Mouse (Mus musculus): ENCODE results near the gene Myo7a. TPM values are rescaled to one million over a fixed set of nuclear protein-coding genes. Genes with fewer than 3 reads are reported as not detected.

Myo7a gene
- 100 to 1,000 TPM; 117 to 127 TPM for total RNA-seq (2021)
- long read RNA-seq, experiment 1, full-length matches to known transcripts: 6 of 34 reads
- long read RNA-seq, experiment 1, partial matches to known transcripts: 21 of 34 reads
- long read RNA-seq, experiment 1, other reads (novel, unspliced or antisense): 7 of 34 reads
- long read RNA-seq, experiment 2, full-length matches to known transcripts: 2 of 45 reads
- long read RNA-seq, experiment 2, partial matches to known transcripts: 36 of 45 reads
- long read RNA-seq, experiment 2, other reads (novel, unspliced or antisense): 7 of 45 reads

DNA sequence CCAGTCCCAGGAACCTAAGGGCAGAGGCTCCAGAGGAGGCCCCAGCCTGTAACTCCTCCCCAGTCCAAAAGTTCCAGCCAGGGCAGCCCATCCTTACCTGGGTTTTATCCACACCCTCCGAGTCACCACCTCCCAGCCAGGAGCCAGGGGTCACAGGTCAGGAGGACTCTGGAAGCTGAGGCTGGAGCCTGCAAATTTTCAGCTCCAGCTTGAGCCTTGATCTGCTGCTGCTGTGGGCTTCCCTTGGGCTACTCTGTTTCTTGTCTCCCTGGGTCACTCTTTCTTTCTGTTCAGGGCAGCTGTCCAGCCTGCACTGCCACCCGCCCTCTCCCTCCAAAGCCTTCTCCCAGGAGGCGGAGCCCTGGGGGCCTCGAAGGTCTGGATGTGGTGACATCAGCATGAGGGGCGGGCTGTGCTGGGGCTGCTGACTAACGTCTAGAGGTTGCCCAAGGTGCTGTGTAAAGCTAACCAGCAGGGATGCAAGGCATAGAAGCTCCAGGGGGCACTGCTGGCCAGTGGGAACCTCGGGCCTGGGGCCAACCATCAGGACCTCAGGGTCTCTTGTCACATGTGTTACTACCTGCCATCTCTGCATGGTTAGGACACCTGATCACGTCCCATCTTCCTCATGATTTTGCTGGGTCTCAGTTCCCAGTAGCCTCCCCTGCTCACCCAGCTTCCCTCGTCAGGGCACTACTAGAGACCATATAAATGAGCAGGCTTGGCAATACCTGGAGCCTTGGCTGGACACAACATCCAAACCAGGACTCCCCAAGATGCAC is at the start of gene Myo7a:
Myo7a (minus strand) TSS at position 346 of the 782 bp plus-strand sequence.
- DNase-seq (ENCODE audit: low spot score in 2 of 2): peak; percentile 78

GRCm38 (mm10) chr7:98164999-98165528 is 45.7 kb upstream of the Myo7a start:
- no peak for DNase-seq (ENCODE audit: low spot score in 2 of 2)

GRCm38 (mm10) chr7:98164382-98164998 is 45.2 kb upstream of the Myo7a start:
- DNase-seq (ENCODE audit: low spot score in 2 of 2): peak in 1 of 2 experiments; percentile 13

DNA sequence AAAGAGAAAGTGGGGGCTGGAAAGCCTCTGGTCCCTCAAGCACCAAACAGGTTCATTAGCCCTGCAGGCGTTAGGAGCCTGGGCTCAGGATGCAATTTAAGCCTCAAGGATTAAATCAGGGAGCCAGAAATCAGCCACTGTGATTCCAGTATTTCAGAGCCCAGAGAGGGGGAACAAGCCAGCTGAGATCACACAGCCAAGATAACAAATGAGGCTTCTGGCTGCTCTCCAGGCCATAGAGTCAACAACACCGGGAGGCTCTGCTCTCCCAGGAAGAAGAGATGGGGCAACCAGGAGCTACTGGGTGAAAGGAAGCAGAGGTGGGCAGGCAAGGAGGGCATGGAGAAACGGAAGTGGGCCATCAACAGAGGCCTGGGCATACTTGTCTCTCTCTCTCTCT is 44.4 kb upstream of the Myo7a start:
- peak in 1 of 2 experiments; percentile 18 for DNase-seq (ENCODE audit: low spot score in 2 of 2)

- DNase-seq (ENCODE audit: low spot score in 2 of 2): no peak
Measured at GRCm38 (mm10) chr7:98162239-98162638, 42.9 kb upstream of the Myo7a start.

DNA sequence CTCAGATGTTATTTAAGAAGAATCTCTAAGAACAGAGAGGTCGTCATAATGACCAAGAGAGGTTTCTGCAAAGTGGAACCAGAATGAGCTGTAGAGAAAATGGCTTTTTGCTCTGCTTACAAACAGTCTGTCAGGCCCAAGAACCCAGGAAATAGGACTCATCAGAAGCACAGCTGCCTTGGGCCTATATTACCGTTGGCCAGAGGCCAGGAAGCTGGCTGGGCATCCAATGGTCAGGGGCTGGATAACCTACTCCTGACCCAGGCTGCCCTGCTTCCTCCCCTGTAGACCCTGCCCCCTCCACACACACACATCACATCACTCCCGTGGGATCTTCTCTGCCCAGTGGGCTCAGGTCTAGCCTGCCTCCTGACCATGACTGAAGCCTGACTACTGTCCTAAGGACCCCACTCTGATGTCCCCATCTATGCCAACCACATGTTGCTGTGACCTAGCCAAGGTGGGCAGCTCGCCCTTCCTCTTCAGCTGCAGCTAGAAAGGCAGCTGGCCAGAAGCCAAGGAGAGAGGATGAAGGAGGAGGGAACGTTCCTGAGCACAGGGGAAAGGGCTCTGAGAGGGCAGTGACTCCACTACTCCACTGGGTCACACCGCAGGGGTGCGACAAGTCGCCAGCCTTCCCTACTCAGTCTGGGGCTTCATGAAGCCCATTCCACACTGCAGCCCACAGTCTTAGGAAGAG is 40.9 kb upstream of the Myo7a start:
- DNase-seq (ENCODE audit: low spot score in 2 of 2): no peak

- DNase-seq (ENCODE audit: low spot score in 2 of 2): no peak
Measured at GRCm38 (mm10) chr7:98158481-98158880, 39.2 kb upstream of the Myo7a start.

GRCm38 (mm10) chr7:98157636-98158332 is 38.5 kb upstream of the Myo7a start:
- no peak for DNase-seq (ENCODE audit: low spot score in 2 of 2)

GRCm38 (mm10) chr7:98156280-98156665 is 36.9 kb upstream of the Myo7a start:
- DNase-seq (ENCODE audit: low spot score in 2 of 2): no peak

DNA sequence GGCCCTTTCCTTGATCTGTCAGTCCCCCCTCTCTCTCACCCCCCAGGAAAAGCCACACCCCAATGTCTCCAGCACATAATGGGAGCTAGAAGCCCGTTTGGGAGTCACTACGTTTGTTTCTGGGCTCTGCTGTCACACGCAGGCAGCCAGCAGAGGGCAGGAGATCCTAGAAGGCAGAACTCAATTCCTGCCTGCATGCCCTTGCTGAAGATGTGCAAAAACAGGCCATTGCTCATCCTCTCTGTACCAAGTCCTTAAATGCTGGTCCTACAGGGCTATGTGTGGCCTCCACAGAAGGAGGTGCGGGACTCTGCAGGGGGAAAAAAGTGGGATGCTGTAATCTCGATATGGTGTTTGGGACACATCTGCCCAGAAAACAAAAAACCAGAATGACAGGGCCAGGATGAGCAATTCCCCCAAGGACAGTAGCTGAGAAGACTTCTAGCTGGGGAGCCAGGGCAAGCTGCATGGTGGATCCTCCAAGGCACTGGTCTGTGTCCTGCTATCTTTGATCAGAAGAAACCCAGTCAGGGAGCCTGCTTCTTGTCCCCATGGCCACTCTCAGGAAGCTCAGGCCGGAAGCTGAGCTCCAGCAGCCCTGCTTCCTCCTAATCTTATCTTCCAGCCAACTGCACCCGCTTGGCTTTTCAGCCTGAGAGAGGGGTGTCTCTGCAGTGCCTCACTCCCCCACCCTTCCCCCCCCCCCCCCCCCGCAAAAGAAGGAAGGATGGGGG is 36.4 kb upstream of the Myo7a start:
- DNase-seq (ENCODE audit: low spot score in 2 of 2): peak; percentile 57 to 67

DNA sequence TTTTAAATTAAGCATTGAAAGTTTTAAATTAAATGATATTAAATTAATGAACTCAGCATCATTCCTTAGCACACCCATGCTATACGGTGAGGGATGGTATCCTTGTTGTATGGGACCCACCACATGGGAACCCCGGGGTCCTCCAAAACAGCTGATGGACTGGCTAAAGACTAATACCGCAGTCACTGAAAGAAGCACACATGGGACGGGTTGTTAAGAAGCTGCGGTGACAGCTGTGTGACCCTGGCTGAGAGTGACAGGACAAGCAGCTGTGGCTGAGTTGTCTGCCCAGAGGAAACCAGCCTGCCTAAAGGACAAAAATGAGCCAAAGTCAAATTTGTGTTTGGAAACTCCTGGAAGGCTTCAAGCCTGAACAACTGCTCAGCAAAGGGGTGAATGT is 34.6 kb upstream of the Myo7a start:
- DNase-seq (ENCODE audit: low spot score in 2 of 2): no peak

DNA sequence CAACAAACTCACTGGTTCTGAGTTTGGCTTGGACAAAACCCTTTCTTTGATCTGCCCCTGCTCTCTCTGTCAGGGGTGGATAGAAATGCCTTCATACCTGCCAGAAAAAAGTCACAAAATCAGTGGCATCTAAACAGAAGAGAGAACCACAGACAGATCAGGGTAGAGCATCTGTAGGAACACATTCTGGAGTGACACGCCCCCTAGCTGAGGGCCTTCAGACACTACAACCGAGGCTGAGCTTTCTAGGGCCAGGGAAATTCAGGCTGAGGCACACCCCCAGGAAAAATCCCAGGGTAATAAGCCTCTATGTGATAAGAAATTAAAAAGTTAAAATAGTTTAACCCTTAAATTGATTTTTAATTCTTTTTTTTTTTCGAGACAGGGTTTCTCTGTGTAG is 34.0 kb upstream of the Myo7a start:
- DNase-seq (ENCODE audit: low spot score in 2 of 2): no peak

GRCm38 (mm10) chr7:98152400-98152799 is 33.1 kb upstream of the Myo7a start:
- no peak for DNase-seq (ENCODE audit: low spot score in 2 of 2)

- DNase-seq (ENCODE audit: low spot score in 2 of 2): no peak
Measured at GRCm38 (mm10) chr7:98150525-98150924, 31.2 kb upstream of the Myo7a start.

GRCm38 (mm10) chr7:98149802-98150201 is 30.5 kb upstream of the Myo7a start:
- no peak for DNase-seq (ENCODE audit: low spot score in 2 of 2)

- DNase-seq (ENCODE audit: low spot score in 2 of 2): no peak
Measured at GRCm38 (mm10) chr7:98148721-98149407, 29.5 kb upstream of the Myo7a start.

DNA sequence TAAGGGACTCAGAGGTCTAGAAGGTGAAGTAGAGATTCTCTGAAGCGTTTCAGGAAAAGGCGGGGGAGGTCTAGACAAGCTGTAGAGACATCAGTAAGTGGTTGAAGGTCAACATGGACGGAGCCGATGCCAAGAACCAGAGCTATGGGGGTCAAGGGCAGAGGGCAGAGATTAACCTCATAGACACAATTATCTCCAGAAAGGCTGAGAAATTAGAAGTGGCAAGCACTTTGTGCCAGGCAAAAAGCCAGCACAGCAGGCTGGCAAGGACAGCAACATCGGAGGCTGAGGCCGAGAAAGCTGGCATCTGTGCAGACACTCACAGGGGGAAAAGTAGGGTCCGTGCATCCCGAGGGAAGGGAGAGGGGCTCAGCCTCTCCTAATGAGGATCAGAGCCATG is 28.4 kb upstream of the Myo7a start:
- DNase-seq (ENCODE audit: low spot score in 2 of 2): peak in 1 of 2 experiments; percentile 37

DNA sequence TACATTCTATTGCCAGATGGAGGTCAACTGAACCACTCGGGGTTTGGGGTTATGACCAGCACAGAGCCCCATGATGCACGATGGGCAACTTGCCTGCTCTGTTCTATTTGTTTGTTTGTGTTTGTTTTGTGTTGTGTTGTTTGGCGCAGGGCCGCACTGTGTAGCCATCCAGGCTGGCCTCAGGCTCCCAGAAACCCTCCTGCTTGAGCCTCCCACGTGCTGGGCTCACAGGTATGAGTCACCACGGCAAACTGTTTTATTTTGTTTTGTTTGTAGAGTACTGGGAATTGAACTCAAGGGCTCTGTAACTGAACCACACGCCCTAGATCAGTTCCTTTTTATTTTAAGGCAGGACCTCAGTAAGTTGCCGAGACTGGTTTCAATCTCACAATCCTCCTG is 27.1 kb upstream of the Myo7a start:
- no peak for DNase-seq (ENCODE audit: low spot score in 2 of 2)

DNA sequence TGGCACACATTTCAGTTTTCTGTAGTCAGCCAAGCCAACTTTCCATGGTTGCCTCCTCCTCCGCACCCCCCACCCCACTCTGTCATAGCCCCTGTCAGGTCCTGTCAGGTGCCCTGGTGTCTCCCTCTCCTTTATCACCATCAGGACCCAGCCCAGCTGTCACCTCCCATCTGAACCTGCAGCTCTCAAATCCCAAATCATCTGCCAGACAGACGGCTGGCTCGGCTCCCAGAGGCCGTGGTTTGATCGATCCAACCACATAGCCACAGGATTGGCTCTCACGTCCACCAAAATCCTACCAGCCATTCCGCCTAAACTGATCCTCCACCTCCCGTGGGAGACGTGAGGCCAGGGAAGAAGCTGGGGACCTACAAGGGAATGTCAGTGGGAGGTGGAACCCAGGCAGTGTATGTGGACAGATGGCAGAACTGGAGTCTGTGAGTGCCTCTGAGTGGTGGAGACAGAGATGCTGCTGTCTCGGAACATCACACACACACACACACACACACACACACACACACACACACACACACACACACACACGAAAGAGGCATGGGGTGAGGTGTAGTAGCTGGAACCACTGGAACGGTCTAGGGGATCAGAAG is 26.6 kb upstream of the Myo7a start:
- no peak for DNase-seq (ENCODE audit: low spot score in 2 of 2)
